Mouse (Mus musculus) erythroid progenitor cell, adult 5-6 weeks (primary cell): ENCODE results near the gene Tbc1d4. TPM values are rescaled to one million over a fixed set of nuclear protein-coding genes. Genes with fewer than 3 reads are reported as not detected.

Experiments used
- ATAC-seq: replicated peaks from 2 replicates; pipeline ENCODE4 v1.8.0; 2016; ENCODE audit warnings: moderate number of reproducible peaks, mild to moderate bottlenecking, moderate TSS enrichment, inconsistent platforms; ENCODE audit not compliant: poor library complexity, low FRiP score, severe bottlenecking
- total RNA-seq, 2 experiments: library from RNA; stranded (forward) in 1 of 2; stranded (reverse) in 1 of 2; fragments of 150-400 nt in 1 of 2; fragments of 186-747, 209-891 nt in 1 of 2; gene quantifications; 2 replicates each; pipeline versions ENCODE4 v1.2.3 to v1.2.4; 2015 to 2017; ENCODE audit warnings: low replicate concordance in 2 of 2

Gene Tbc1d4
- total RNA-seq (2015; ENCODE audit: low replicate concordance) (2.1 and 3.2 TPM in 2 replicates), total RNA-seq (2017; ENCODE audit: low replicate concordance) (0.08 and 0.64 TPM in 2 replicates)

- no peak for ATAC-seq
Measured at GRCm38 (mm10) chr14:101608519-101609368, at the start of gene Tbc1d4. TSS of gene Tbc1d4 (minus strand) at chr14:101609191.

GRCm38 (mm10) chr14:101656307-101656706 lies 47.3 kb upstream of the Tbc1d4 start:
- ATAC-seq = no peak

- ATAC-seq = no peak
Measured at GRCm38 (mm10) chr14:101654526-101654909, 45.5 kb upstream of the Tbc1d4 start.

GRCm38 (mm10) chr14:101653581-101654525 lies 44.9 kb upstream of the Tbc1d4 start, which contains the start of gene Uchl3:
TSS of gene Uchl3 (plus strand) at chr14:101653967.
- peak; percentile 95 for ATAC-seq

GRCm38 (mm10) chr14:101652571-101652970 lies 43.6 kb upstream of the Tbc1d4 start:
- no peak for ATAC-seq

- no peak for ATAC-seq
Measured at GRCm38 (mm10) chr14:101650551-101650950, 41.6 kb upstream of the Tbc1d4 start.

- ATAC-seq = no peak
Measured at GRCm38 (mm10) chr14:101644948-101645347, 36.0 kb upstream of the Tbc1d4 start.

- peak; percentile 98 for ATAC-seq
Measured at GRCm38 (mm10) chr14:101640153-101640843, 31.3 kb upstream of the Tbc1d4 start, which contains the start of gene Commd6. TSS of gene Commd6 (minus strand) at chr14:101640686.

- ATAC-seq = no peak
Measured at GRCm38 (mm10) chr14:101637381-101637780, 28.4 kb upstream of the Tbc1d4 start.

GRCm38 (mm10) chr14:101635765-101636164 lies 26.8 kb upstream of the Tbc1d4 start:
- ATAC-seq = no peak

- no peak for ATAC-seq
Measured at GRCm38 (mm10) chr14:101630548-101630947, 21.6 kb upstream of the Tbc1d4 start.

- ATAC-seq = no peak
Measured at GRCm38 (mm10) chr14:101617680-101618079, 8.7 kb upstream of the Tbc1d4 start.

- no peak for ATAC-seq
Measured at GRCm38 (mm10) chr14:101616178-101616577, 7.2 kb upstream of the Tbc1d4 start.

GRCm38 (mm10) chr14:101613206-101613605 lies 4.2 kb upstream of the Tbc1d4 start:
- ATAC-seq = no peak

- no peak for ATAC-seq
Measured at GRCm38 (mm10) chr14:101610701-101611100, 1.7 kb upstream of the Tbc1d4 start.

- no peak for ATAC-seq
Measured at GRCm38 (mm10) chr14:101607631-101608518, 1.1 kb downstream of the Tbc1d4 start.

- no peak for ATAC-seq
Measured at GRCm38 (mm10) chr14:101605843-101606242, 3.1 kb downstream of the Tbc1d4 start.

- ATAC-seq = no peak
Measured at GRCm38 (mm10) chr14:101602851-101603250, 6.1 kb downstream of the Tbc1d4 start.
